Mouse (Mus musculus) hematopoietic multipotent progenitor cell, adult 10-12 weeks (in vitro differentiated cells): ENCODE results near the gene Ppp2r5d. TPM values are rescaled to one million over a fixed set of nuclear protein-coding genes. Genes with fewer than 3 reads are reported as not detected.

Source experiments
- polyA plus RNA-seq: library from polyadenylated mRNA; stranded (reverse); fragments of >175 nt; gene quantifications from 2 replicates; pipeline ENCODE4 v1.2.3, GENCODE M21; 2012; ENCODE audit warnings: low replicate concordance

The Ppp2r5d gene
- 46.9 and 60.4 TPM in 2 replicates for polyA plus RNA-seq

DNA sequence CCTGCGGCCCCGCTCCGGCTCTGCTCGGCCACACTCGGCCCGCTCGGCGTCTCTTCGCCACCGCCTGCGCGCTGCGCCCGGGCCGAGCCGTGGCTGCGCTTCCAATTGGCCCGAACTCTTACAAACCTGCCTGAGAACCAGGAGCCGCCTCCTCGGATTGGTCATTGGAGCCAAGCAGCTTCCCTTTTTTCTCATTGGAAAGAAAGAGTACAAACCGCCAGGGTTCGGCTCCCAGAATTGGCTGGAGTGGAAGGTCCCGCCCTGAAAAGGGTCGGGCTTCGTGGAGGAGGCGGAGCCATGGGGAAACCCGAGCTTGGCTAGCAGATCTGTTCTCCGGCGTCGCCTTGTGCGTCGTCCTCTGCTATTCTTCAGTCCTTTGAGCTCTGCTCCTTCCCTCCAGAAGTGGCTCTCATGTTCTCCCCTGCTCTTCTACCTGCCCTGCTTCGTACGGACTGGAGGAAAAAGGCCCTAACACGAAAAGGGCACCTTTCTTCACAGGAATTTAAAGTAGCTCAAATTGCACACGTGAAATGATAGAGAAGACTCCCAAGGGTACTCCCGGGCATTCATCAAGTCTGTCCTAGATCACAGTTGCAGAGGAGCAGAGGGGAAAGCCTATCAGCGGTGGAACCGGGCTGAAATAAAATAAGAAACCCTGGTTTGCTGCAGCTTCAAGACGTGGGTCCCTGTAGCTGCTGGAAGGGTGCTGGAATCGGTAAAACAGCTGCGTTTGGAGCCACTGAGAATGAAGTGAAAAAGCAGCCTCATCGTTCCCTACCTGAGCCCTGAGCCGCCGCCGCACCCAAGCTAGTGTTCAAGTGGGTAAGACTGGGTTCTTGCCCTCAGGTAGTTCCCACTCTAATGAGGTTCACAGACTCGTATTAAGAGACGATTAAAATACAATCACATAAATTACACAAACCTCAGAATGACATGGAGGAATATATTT is at the start of gene Ppp2r5d:
Gene Ppp2r5d (minus strand): TSS at position 225 of the 949 bp plus-strand sequence.

DNA sequence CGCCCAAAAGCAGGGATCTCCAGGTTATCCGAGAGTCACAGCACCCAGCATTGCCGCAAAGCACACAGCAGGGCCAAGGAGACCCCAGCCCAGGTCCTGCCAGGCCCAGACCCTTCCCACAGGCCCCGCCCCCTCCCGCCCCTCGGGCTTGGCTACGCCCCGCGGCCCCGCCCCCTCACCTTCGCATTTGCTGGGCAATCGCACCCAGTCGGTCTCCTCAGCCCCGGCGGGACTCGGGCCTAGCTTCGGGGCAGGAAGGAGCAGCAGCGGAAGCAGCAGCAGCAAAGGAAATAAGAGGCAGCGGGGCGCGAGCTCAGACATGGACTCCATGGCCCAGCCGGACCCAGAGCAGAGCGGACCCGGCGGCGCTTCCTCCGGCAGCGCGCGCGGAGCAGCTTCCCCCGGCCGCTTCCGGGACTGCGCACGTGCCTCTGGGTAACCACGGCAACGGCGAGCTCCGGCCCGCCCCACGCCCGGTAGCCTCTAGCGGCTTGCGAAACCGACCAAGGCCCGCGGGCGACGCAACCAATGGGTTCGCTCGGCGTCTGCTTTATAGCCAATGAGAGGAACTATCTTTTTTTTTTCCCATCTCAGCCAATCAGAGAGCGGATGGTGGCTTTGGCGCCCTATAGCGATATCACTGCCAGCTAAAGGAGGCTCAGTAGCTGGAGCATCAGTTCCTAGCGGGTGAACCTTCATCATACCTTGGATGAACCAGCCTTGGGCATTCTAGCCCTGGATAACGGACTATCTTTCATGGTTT is 47.1 kb upstream of the Ppp2r5d start, which contains the start of gene Cnpy3:
Gene Cnpy3 (minus strand): TSS at position 421 of the 763 bp plus-strand sequence.

DNA sequence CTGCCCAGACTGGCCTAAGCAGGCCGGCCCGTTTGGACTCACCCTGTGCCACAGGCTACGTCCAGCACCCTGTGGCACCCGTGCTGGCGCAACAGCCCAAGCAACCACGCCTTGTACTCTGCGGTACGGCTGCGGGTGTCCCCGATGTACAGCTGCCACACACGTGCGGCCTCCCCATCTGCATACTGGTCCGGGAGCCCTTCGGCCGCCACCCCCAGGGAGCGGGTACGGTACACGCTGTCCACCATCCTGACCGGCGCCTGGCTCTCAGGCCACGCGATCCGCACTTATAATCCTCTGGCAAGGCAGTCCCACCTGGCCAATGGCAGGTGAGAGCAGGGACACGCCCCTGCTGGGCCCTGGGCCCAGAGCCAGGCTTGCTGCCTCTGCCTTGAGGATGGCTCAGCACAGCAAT is 24.0 kb upstream of the Ppp2r5d start, which contains the start of gene Gnmt:
Gene Gnmt (minus strand): TSS at position 265 of the 415 bp plus-strand sequence.

DNA sequence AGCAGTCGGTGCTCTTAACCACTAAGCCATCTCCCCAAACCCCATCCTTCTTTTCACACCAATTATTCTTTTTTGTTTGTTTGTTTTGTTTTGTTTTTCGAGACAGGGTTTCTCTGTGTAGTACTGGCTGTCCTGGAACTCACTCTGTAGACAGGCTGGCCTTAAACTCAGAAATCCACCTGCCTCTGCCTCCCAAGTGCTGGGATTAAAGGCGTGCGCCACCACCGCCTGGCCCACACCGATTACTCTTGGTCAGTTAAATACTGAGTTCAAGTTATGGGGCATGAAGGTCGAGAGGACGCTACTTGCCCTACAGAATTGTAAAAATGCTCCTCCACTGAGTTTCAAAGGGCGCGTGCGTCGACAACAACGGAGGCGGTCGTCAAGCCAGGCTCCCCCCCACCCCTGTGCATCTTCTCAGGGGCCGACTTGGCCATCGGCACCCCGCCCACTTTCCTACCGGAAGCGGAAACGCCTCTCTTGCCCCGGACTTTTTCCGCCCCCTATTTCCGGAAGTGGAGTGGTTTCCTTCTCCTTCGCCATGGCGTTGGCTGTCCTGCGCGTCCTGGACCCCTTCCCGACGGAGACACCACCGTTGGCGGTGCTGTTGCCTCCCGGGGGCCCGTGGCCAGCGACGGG is 6.2 kb upstream of the Ppp2r5d start, which contains the start of gene Pex6:
Gene Pex6 (plus strand): TSS at position 505 of the 639 bp plus-strand sequence.

DNA sequence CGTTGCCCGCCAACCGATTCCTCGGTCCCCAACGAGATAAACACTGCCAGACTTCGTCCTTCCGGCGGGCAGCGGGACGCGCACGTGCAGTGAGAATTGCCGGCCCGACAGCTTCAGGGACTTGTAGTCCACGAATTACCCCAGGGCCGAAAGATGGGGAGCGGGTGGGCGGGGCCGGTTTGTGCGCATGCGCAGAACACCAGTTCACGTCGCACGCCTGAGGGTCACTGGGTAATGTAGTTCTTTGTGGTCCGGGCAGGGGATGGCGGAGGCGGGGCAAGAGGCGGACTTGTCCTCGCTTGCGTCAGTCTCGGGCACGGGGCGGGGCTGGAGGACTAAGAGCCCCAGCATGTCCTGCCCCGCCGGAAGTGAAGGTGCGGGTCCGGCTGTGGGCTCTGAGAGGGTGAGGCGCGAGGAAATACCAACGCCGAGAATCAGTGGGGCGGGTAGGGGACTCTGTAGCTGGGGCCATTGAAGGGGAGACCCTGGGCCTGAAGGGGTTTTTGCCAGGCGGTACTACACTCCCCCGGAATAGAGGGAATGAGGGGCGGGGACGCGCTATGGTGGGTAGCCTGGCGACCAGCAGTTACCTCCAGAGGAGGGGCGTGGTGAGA is 24.0 kb downstream of the Ppp2r5d start, which contains the start of gene Klhdc3:
Gene Klhdc3 (minus strand): TSS at position 155 of the 614 bp plus-strand sequence.

DNA sequence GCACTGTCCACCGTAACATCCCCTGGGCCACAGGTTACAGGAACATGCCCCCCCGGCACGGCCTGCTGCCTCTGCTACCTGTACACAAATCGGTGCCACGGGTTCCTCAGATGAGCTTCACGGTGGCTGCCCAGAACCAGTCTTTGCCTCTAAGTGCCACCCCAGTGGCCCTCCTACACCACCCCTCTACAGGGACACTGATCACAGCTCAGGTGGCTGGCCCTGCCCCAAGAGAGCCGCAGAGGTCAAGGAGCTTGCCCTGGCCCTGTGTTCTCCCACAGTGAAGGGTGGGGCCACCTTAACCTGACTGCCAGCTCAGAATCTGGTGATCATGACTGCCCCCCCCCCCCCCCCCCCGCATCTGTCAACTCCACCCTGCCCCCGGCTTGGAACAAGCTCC is 26.5 kb downstream of the Ppp2r5d start, which contains the start of gene Mea1:
Gene Mea1 (plus strand): TSS at position 378 of the 400 bp plus-strand sequence.

DNA sequence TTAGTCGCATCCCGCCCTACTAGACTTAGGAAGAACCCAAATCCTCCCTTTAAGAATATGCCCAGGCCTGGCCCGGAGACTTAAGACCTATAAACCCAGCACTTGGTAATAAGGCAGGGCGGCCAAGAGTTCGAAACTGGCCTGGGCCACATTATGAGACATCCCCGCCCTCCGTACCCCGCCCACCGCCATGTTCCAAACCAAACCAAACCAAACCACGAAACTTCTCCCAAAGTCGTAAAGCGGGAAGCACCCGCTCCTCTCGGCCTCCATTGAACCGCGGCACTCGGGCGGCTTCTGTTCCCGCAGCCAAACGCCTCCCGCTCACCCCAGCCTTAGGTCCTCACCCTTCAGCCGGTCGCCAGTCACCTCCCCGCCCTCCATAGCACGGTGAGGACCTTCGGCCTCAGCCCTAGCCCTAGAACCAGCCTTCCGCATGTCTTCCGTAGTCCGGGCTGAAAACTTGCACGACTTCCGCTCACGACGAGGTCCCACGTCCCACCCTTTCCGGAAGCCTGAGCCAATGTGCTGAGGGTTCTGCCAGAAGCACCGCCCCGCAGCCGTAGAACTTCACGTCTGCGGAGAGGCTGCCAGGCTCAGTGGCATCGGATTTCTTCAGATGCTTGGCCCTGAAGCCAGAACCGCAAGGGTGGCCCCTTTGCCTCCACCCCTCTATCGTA is 30.9 kb downstream of the Ppp2r5d start, which contains the start of gene Rrp36:
Gene Rrp36 (minus strand): TSS at position 503 of the 680 bp plus-strand sequence.

DNA sequence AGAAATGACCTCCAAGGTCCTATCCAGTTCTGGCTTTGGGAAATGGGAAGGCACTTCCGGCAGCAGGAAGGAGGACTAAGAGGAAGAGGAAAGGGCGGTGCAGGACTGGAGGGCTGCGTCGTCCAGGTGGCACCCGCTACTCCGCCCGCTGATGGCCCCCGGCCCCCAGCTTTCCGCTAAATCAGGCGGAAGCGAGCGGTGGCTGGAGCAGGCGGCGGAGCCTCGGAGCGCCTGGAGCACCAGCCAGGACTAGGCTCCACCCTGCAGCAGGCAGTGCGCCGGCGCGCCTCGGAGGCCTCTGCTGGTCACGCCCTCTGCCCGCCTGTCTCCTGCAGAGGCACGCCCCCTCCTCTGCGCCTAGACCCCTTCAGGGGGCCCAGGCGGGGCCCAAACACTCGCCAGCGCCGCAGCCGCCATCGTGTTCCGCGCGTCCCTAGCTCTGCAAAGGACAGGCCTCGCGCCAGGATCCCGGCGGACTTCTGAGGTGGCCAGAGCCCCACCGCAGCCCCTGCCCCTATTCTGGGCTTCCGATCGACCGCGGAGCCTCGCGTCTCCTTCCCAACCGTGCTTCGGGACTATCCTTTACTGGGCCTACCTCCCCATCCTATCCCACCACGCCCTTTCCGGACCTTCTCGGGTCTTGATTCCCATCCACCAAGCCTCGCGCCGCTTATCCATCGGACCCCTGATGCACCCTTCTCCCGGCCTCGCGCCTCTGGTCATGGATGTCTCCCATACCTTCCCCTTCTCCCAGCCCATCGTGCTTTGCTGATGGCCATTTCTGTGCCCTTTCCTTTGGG is 54.5 kb downstream of the Ppp2r5d start, which contains the start of gene Cul7:
Gene Cul7 (plus strand): TSS at position 106 of the 800 bp plus-strand sequence.

DNA sequence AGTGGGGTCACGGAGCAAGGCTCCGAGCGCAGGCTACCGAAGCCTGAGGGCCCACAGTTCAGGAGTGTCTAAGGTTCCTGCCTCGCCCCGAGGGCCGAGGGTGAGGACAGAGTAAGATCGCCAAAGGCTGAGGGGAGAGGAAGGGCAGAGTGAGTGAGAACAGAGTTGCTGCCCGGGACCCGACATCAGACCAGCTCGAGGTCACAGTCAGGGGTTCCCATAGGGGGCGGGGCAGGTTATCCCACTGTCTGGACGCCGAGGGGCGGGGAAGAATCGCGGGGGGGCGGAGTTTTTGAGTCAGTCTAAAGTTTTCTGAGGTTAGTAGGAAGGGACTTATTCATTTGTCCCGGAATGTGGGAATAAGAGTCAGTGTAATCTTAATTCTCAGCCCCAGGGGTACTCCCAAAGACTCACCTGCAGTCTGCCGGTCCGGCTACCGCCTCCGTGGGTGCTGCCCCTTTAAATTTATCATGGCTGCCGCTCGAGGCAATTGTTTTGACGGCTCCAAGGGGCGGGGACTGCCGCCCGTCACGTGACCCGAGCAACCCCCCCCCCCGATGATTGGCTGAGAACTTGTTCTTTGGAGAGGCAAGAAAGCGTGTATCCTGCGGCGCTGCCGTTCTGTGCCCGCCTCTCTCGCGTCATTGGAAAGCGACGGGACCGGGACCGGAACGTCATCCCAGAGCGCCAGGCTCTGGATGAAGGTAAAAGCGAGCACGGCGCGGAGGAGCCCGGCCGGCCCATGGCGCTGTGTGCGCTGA is 59.2 kb downstream of the Ppp2r5d start, which contains the start of the genes Klc4 and Mrpl2:
Gene Klc4 (minus strand): TSS at position 462 of the 761 bp plus-strand sequence.
Gene Mrpl2 (plus strand): TSS at position 669 of the 761 bp plus-strand sequence.

Other genes starting within 250 kb of the Ppp2r5d start
- 3.0 and 6.6 TPM in 2 replicates for gene Ttbk1, start 217.4 kb downstream of the Ppp2r5d start, polyA plus RNA-seq
- 1.2 and 3.1 TPM in 2 replicates for gene Dnph1, start 208.4 kb downstream of the Ppp2r5d start, polyA plus RNA-seq
- gene Cul9, start 158.7 kb downstream of the Ppp2r5d start, polyA plus RNA-seq, result 13.9 and 26.4 TPM in 2 replicates
- gene Srf, start 148.9 kb downstream of the Ppp2r5d start, polyA plus RNA-seq, result 156 and 269 TPM in 2 replicates
- gene Ptk7, start 75.6 kb downstream of the Ppp2r5d start, polyA plus RNA-seq, result 0.14 and 0.42 TPM in 2 replicates
- 18.7 and 38.4 TPM in 2 replicates for gene Klc4, start 59.1 kb downstream of the Ppp2r5d start, polyA plus RNA-seq
- gene Mrpl2, start 58.9 kb downstream of the Ppp2r5d start, polyA plus RNA-seq, result 255 and 478 TPM in 2 replicates
- 12.2 and 17.3 TPM in 2 replicates for gene Cul7, start 54.8 kb downstream of the Ppp2r5d start, polyA plus RNA-seq
- 23.1 and 32.5 TPM in 2 replicates for gene Rrp36, start 30.8 kb downstream of the Ppp2r5d start, polyA plus RNA-seq
- gene Mea1, start 26.3 kb downstream of the Ppp2r5d start, polyA plus RNA-seq, result 79.8 and 115 TPM in 2 replicates
- 113 and 240 TPM in 2 replicates for gene Klhdc3, start 24.2 kb downstream of the Ppp2r5d start, polyA plus RNA-seq
- 42.8 and 56.8 TPM in 2 replicates for gene Pex6, start 6.4 kb upstream of the Ppp2r5d start, polyA plus RNA-seq
- 0.85 and 1.8 TPM in 2 replicates for gene Gnmt, start 24.1 kb upstream of the Ppp2r5d start, polyA plus RNA-seq
- gene Cnpy3, start 47.1 kb upstream of the Ppp2r5d start, polyA plus RNA-seq, result 189 and 315 TPM in 2 replicates
- 0.14 and 0.18 TPM in 2 replicates for gene Ptcra, start 58.6 kb upstream of the Ppp2r5d start, polyA plus RNA-seq
- 65.1 and 146 TPM in 2 replicates for gene 2310039H08Rik, start 67.5 kb upstream of the Ppp2r5d start, polyA plus RNA-seq
- gene Rpl7l1, start 77.6 kb upstream of the Ppp2r5d start, polyA plus RNA-seq, result 3.3 and 8.9 TPM in 2 replicates
- 34.9 and 36.9 TPM in 2 replicates for gene Bicral, start 153.4 kb upstream of the Ppp2r5d start, polyA plus RNA-seq
- 22.4 and 41.4 TPM in 2 replicates for gene Tbcc, start 185.6 kb upstream of the Ppp2r5d start, polyA plus RNA-seq
- gene Prph2, start 205.3 kb upstream of the Ppp2r5d start, polyA plus RNA-seq, result not detected in 2 replicates